Mouse (Mus musculus) retina, embryonic 14.5 days (tissue): ENCODE data around the gene Rtp3.

Source experiments
- DNase-seq: peaks from one replicate; pipeline ENCODE4 v3.0.0-alpha.2; 2015; ENCODE audit warnings: low spot score

Gene Rtp3

DNA sequence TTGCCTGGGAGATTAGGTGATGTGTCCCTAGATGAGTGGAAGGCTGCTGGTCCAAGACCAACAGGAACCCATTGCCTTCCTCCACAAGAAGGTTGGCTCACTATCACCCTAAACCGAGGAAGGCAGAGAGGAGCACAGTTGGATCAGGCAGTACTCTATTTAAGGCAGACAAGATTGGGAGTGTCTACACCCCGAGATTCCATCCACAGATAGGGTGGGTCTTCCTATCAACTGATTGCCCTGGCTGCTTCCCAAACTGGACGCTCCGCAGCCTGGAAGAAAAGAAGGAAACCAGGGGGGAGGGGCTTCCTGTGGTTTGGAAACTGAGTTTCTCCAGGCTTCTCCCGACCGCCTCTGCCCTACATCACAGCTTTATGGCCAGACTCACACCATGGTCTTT is at the start of gene Rtp3:
Gene Rtp3 (minus strand): TSS at position 380 of the 400 bp plus-strand sequence.
- DNase-seq, result no peak

GRCm38 (mm10) chr9:111039966-111040365 is 49.6 kb upstream of the Rtp3 start:
- DNase-seq, result no peak

- no peak for DNase-seq
Observed at GRCm38 (mm10) chr9:111033717-111034116, 43.3 kb upstream of the Rtp3 start.

- DNase-seq, result no peak
Observed at GRCm38 (mm10) chr9:111026791-111027190, 36.4 kb upstream of the Rtp3 start.

DNA sequence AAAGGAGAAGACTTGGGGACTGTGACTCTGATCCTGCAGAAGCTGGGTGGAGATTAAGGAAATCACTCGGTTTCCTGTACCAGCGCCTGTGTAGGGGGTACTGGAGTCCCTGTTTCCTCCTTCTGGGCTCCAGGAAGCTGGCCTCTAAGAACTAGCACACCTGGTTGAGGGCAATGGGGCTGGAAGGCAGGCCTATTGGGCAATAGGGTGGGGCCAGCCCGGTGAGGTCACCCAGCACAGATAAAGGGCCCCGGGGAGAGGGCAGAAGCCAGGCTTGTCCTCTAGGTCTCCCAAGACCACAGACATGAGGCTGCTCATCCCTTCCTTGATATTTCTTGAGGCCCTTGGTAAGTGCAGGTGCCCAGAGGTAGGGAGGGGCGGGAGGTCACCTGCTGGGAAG is 28.6 kb upstream of the Rtp3 start, which contains the start of gene Ltf:
Gene Ltf (plus strand): TSS at position 250 of the 400 bp plus-strand sequence.
- DNase-seq, result no peak

DNA sequence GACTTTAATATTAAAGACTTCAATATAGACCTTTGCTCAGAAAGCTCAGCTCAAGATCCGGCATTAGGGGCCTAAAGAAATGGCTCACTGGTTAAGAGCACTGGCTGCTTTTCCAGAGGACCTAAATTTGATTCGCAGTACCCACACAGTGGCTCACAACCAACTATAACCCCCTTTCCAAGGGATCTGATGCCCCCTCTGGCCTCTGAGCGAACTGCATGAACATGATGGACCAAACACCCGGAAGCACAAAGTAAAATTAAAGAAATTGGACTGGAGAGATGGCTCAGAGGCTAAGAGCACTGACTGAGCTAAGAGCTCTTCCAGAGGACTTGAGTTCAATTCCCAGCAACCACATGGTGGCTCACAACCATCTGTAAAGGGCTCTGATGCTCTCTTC is 25.3 kb upstream of the Rtp3 start:
- peak; percentile 17 for DNase-seq

DNA sequence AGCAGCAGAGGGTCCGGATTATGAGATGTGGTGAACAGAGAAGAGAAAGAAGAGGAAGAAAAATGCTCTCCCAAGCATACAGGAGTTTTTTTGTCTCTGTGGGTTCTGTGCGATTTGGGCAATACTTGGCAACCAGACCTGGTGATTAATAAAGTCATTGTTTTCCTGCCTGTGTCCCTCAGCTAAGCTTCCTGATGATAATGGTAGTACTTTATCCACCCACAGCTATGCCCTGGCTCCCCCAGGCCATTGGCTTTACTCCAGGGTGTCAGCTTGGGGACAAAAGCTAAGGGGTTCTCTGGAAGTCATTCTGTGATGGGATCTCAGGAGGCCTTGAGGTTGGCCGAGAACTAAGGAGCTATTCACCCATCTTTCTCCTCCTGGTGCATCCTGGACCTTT is 21.7 kb upstream of the Rtp3 start:
- DNase-seq, result no peak

GRCm38 (mm10) chr9:111011550-111011949 is 21.2 kb upstream of the Rtp3 start:
- no peak for DNase-seq

DNA sequence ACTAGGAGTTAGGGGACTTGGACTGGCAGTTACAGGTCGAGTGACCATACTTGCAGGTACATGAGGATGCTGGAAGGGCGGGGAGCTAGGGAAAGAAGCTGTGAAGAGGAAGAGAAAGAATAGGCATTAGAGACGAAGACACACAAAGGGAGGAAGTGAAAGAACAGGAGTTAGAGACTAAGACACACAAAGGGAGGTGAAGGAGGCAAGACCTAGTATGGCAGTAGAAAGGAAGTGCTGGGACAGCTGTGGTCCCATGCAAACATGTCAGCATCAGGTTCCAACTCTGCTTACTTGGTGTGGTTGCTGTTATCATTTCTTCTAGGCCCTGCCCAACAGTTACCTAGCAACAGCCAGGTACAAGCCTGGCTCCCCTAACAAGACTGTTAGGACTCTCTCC is 19.4 kb upstream of the Rtp3 start:
- DNase-seq, result no peak

- DNase-seq, result no peak
Observed at GRCm38 (mm10) chr9:111006544-111006943, 16.2 kb upstream of the Rtp3 start.

GRCm38 (mm10) chr9:111003279-111003678 is 12.9 kb upstream of the Rtp3 start:
- DNase-seq, result no peak

DNA sequence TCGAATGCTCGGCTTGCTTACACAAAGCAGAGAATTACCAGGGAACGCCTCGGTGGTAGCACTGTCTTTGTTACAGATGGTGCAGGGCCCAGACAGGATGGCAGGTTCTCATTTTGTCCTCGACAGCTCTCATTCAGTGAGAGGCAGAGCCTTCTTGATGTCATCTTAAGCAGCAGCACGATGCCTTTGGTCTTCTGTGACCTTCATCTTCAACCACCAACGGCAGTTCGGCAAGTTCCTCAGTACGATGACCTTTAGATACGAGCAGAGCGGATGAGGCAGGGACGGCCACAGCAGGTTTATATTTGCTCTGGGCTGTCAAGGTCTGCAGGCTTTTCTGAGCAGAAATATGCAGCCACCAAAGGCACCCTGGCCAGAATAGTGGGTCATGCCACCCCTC is 11.2 kb upstream of the Rtp3 start:
- no peak for DNase-seq

- DNase-seq, result no peak
Observed at GRCm38 (mm10) chr9:110999856-111000255, 9.5 kb upstream of the Rtp3 start.

- DNase-seq, result no peak
Observed at GRCm38 (mm10) chr9:110999056-110999455, 8.7 kb upstream of the Rtp3 start.

DNA sequence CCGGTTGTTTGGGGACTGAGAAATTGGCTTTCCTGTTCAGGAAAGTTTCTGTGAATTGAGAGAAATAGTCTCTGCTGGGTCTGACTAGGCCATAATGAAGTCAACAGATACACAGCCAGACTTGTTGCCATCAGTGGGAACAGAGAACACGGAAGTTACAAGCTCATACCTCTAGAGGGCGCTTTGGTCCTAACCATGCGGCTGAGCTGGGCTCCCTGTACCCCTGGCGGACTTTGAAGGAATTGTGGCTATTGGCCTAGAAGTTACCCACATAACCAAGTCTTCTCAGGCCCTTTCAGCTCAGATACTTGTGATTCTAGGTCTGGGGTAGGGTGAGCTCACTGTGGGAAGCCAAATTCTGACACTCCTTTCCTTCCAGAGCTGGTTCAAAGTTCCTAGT is 6.9 kb upstream of the Rtp3 start:
- DNase-seq, result peak; percentile 92

DNA sequence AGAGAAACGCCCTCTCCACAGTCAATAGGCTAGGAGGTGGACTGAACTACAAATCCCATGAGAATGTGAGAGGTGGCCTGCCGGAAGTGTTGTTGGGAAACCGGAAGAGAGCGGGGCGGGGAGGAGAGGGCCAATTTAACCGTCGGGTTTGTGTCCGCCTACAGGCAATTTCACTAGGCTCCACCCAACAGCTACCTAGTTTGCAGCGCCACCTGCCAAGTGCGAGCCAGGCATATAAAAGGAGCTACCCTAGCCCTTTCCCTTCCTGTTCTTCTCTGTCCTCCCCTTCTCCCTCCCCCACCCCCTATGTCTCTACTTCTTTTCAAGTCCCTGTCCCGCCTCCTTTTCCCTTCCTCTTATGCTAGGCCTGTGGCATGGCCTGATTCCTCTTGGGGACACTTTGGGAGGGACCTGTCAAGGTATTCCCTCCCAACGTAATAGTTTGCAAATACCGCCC is 4.4 kb upstream of the Rtp3 start:
- peak; percentile 81 for DNase-seq

DNA sequence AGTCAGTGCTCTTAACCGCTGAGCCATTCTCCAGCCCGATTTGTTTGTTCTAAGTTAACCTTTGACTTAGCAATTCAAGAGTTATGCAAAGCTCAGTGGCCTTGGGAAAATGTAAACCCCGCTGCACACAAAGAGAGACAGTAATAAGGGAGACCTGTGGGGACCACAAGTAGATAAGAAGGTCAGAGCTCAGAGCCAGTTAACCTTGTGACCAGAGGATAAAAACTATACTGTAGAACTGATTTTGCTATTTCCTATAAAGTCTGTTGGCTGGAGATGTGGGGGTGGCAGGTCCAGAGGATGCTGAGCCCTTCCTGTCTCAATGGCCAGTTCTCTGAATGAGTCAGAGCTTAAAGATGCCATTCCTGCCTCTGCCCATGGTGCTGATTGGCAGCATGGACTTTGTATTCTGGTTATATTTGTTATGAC is 2.9 kb upstream of the Rtp3 start:
- DNase-seq, result no peak

GRCm38 (mm10) chr9:110989543-110989942 is 840 bp downstream of the Rtp3 start:
- DNase-seq, result no peak

DNA sequence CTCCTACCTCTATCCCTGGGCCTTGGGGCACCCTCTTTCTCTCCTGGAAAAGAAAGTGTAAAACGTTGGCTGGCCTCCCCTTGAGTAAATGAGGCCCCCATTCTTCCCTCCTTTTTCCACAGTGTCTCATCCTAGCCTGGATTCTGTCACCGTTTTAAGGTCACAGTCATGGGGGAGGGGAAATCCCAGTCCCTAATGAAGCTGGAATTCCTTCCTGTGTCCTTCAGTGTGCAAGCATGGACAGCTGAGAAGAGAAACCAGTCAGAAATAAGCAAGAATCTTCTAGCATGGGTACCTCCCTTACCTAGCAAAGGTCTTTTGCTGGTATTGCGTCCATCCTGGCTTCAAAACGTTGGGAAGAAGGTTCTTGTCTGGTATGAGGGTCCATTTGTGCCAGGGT is 1.2 kb downstream of the Rtp3 start:
- no peak for DNase-seq

DNA sequence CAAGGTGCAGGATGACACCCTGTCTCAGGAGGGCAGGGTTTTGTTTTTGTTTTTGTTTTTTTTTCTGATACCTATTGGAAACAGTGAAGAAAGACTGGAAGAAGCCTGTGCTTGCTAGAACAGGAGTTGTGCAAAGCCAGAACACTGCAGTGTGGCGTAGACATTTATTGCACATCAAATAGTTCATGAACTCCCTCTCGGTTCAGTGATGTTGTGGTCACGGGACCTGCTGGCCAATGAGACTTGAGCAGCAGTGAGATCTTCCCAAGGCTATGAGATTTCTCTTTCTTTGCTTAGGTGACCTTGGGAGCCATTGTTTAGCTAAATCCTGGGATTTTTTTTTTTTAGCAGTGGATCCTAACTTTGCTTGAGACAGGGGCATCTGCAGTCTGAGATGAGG is 2.3 kb downstream of the Rtp3 start:
- DNase-seq, result no peak

DNA sequence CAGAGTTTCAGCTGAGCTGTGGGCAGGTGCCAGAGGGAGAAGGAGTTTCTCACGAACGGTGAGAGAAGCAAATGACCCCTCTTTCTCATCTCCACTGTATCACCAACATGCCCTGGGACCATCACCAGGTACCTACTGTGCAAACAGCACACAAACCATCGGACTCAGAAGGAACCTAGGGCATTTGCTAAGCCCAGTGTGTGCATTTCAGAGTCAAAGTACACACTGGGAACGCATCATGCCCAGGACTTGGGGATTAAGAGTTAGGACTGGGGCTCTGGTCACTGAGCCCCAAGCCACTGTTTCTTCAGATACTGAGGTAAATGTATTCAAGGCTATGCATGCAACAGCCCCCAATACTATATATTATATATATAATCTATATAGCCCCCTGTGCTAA is 3.1 kb downstream of the Rtp3 start:
- DNase-seq, result no peak

- DNase-seq, result no peak
Observed at GRCm38 (mm10) chr9:110985951-110986350, 4.4 kb downstream of the Rtp3 start.

DNA sequence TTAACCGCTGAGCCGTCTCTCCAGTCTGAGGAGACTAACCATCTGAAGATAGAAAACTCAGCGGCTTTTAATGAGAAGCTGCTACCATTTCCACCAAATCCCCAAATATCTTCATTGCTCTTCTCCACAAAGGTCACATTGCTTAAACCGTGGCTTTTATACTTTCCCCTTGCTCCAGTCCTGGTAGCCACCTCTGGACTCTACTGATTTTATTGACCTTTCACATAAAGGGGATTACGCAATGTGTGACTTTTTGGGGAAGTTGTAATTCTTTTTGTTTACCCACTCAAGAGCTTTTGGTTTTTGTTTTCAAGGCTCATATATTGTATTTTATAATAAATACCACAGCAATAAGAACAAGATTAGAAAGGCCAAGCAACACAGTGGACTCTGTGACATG is 4.8 kb downstream of the Rtp3 start:
- no peak for DNase-seq

GRCm38 (mm10) chr9:110984096-110984495 is 6.3 kb downstream of the Rtp3 start:
- DNase-seq, result no peak

DNA sequence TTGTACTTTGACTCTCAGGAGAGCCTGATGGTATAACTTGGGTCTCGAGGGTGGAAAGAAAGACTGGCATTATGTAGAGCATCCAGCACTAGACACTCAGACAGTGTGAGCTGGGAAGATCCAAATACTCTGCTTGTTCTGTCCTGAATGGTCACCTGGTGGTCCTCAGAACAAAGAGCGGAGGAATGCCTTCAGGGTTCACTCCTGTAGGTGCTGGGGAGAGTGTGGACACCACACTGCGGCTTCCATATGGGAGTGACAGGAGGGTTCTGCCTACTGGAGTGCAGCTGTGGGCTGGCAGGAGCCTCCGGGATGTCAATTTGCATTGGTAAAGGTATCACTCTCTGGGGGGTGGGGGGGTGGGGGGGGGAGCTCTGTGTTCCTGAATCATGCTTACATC is 8.0 kb downstream of the Rtp3 start:
- no peak for DNase-seq
